Mouse (Mus musculus): Measurements from ENCODE around the gene Shisa2. TPM values are rescaled to one million over a fixed set of nuclear protein-coding genes. Genes with fewer than 3 reads are reported as not detected.

Gene Shisa2
- 0.19 TPM in 1 of 2 replicates, not detected in the other for total RNA-seq (2023)

DNA sequence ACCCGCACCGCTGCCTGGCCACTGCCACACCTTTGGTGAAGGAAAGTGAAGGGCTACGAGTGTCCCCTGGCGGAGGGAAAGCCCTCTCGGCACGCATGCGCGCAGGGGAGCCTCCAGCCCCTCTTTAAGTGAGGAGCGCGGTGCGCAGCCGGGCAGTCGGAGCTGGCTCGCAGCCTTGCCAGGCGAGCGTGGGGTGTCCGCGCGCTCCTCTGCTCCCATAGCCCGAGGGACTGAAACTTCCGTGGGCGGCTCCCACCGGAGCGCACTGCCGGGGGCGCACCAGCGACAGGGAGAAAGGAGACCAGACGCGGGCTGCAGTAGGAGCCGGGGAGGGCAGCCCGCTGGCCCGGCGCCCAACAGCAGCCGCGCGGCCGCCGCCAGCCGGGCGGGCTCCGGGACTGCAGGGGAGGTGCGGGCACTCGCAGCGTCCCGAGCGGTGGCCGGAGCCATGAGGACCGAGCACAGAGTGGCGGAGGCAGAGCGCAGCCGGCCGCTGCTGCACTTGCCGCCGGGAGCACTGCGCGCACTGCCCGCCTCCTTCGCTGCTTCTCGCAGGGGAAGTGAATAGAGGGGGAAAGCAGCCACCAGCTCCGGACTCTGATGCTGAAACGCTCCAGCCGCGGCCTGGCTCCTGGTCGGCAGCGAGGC lies at the start of gene Shisa2:
Shisa2 (plus strand) TSS at position 151 of the 648 bp plus-strand sequence.

DNA sequence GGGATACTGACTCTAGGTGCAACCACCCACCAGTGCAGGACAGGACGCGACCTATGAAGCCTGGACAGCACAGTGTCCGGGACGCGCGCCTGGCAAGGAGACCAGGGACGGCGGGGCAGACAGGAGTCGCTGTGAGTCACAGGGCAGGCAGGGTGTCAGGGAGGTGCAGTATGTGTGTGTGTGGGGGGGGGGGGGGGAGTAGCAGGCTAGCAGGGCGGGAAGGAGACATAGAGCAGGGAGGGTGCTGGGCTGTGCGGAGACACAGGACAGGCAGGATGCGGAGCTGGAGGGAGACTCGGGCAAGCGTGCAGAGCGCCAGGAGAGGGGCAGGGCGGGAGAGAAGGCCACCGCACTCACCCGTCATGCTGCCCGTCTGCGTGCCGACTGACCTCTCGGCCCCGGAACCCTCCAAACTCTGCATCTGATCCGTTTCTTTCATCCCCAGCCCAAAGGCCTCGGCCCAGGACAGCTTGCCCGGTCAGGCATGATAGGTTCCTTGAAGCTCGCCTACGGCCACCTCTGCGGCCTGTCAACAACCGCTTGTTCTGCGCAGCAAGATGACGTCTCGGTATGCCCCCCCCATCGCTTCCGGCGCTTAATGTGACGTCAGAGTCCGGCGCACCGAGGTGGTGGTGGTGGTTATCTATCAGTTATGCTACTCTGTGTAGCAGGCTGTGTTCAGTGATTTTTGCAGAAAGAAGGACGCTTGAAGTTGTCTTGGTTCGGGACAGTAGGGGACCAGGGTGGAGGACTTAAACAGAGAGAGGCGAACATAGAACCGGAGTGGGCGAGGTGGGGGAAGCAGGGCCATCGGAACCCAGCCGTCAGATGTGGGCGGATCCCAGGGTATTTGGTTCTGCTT lies 27.5 kb upstream of the Shisa2 start, which contains the start of gene Cdadc1:
Cdadc1 (minus strand) TSS at position 562 of the 862 bp plus-strand sequence.

Other genes starting within 250 kb of the Shisa2 start
- 0.32 and 0.84 TPM in 2 replicates for gene Phf11c, start 229.9 kb upstream of the Shisa2 start, total RNA-seq (2023)
- gene Setdb2, start 184.4 kb upstream of the Shisa2 start, total RNA-seq (2023), result 12.5 and 12.7 TPM in 2 replicates
- 8.7 and 12.9 TPM in 2 replicates for gene Cab39l, start 184.3 kb upstream of the Shisa2 start, total RNA-seq (2023)
- gene Cdadc1, start 27.3 kb upstream of the Shisa2 start, total RNA-seq (2023), result 61.9 and 96.2 TPM in 2 replicates

Measured in neutrophil, adult 65 days (primary cell).